Mouse (Mus musculus) thymus, postnatal 10 days (tissue): Measurements from ENCODE around the gene Lif.

Experiments used
- DNase-seq, 2 experiments: peaks; one replicate each; pipeline ENCODE4 v3.0.0; 2021; ENCODE audit warnings: low spot score in 2 of 2

Lif gene

GRCm38 (mm10) chr11:4231435-4231834 is 25.9 kb upstream of the Lif start:
- DNase-seq, result no peak

- no peak for DNase-seq
Measured at GRCm38 (mm10) chr11:4232644-4233043, 24.7 kb upstream of the Lif start.

GRCm38 (mm10) chr11:4235052-4235655 is 22.2 kb upstream of the Lif start:
- DNase-seq, result no peak

- peak in 1 of 2 experiments; percentile 32 for DNase-seq
Measured at GRCm38 (mm10) chr11:4235665-4236545, 21.5 kb upstream of the Lif start, which contains the start of gene Osm. TSS of gene Osm (plus strand) at chr11:4236420.

- no peak for DNase-seq
Measured at GRCm38 (mm10) chr11:4236546-4237067, 20.8 kb upstream of the Lif start.

GRCm38 (mm10) chr11:4237389-4237912 is 19.9 kb upstream of the Lif start:
- DNase-seq, result peak; percentile 56 to 59

GRCm38 (mm10) chr11:4238167-4238566 is 19.2 kb upstream of the Lif start:
- no peak for DNase-seq

- no peak for DNase-seq
Measured at GRCm38 (mm10) chr11:4239691-4240090, 17.7 kb upstream of the Lif start.

GRCm38 (mm10) chr11:4240151-4240550 is 17.2 kb upstream of the Lif start:
- DNase-seq, result no peak

- DNase-seq, result no peak
Measured at GRCm38 (mm10) chr11:4241180-4241579, 16.2 kb upstream of the Lif start.

- DNase-seq, result no peak
Measured at GRCm38 (mm10) chr11:4246126-4246525, 11.2 kb upstream of the Lif start.

GRCm38 (mm10) chr11:4246623-4247022 is 10.7 kb upstream of the Lif start:
- DNase-seq, result no peak

GRCm38 (mm10) chr11:4247201-4247959 is 10.0 kb upstream of the Lif start:
- no peak for DNase-seq

GRCm38 (mm10) chr11:4249151-4249550 is 8.2 kb upstream of the Lif start:
- DNase-seq, result no peak

- no peak for DNase-seq
Measured at GRCm38 (mm10) chr11:4250290-4250689, 7.1 kb upstream of the Lif start.

GRCm38 (mm10) chr11:4251376-4251775 is 6.0 kb upstream of the Lif start:
- DNase-seq, result no peak

- no peak for DNase-seq
Measured at GRCm38 (mm10) chr11:4252886-4253285, 4.5 kb upstream of the Lif start.

GRCm38 (mm10) chr11:4257756-4258155 is 399 bp downstream of the Lif start:
- no peak for DNase-seq

- DNase-seq, result peak; percentile 71 to 88
Measured at GRCm38 (mm10) chr11:4258657-4259082, 1.3 kb downstream of the Lif start.

- DNase-seq, result no peak
Measured at GRCm38 (mm10) chr11:4260463-4261187, 3.3 kb downstream of the Lif start.

GRCm38 (mm10) chr11:4261188-4261494 is 3.8 kb downstream of the Lif start:
- DNase-seq, result peak; percentile 50 to 73
